Mouse (Mus musculus) liver, embryonic 14.5 days (tissue): ENCODE measurements around the gene Clip2.

Experiments
- CTCF ChIP-seq: IDR thresholded peaks from 2 replicates; pipeline ENCODE4 v1.5.1; 2016; ENCODE audit warnings: antibody characterized with exemption, low read depth, control low read depth
- EP300 ChIP-seq: IDR thresholded peaks from 2 replicates; pipeline ENCODE4 v1.6.1; 2016; ENCODE audit warnings: antibody characterized with exemption, low read depth

GRCm38 (mm10) chr5:134536036-134536435 lies 16.2 kb downstream of the Clip2 start:
- TF ChIP-seq CTCF (no peak), EP300 (no peak)
